10 mouse cellular contexts compared by ENCODE assay signal in the genomic region with DNA sequence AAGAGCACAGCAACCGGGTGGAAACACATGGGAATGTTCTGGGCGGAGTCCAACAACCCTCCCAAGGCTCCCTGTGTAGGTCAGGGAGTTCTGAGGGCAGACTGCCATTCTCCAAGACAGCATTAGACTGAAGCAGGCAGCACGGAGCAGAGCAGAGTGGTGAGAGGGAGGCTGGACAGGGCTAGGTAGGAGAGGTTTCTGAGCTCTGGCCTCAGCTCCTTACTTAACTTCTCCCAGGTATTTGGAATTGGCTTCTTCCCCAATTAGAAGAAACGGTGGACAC.
DNase-seq lines count a peak whose midpoint lies in the region; ATAC-seq lines count a peak whose summit lies in the region.
"Had no signal": no experiment of that assay in that cellular context is flagged by ENCODE, and none has a peak within 500 bp of the region (broad histone marks: within the 10 kb centered on the region; RNA-seq: fewer than 3 reads in every experiment).

No protein-coding gene starts in this region.

- no peaks in the 10 kb centered on the region for H3K9me3 ChIP-seq in forebrain, embryonic 12.5 days
- no peaks in the 10 kb centered on the region for H3K9me3 ChIP-seq in forebrain, embryonic 14.5 days (replicated peaks; ENCODE audit: control insufficient read depth, low read length)
- H3K9me3 ChIP-seq in neural tube, embryonic 14.5 days (ENCODE audit: control insufficient read depth, low read length) = no peaks in the 10 kb centered on the region
- H3K9me3 ChIP-seq in liver, embryonic 12.5 days (replicated peaks) = no peaks in the 10 kb centered on the region
- H3K9me3 ChIP-seq: embryonic facial prominence, embryonic 15.5 days had no signal

- H3K27ac ChIP-seq in forebrain, embryonic 12.5 days = no peak overlapping the region
- no peak overlapping the region for H3K27ac ChIP-seq in forebrain, embryonic 14.5 days (ENCODE audit: low read depth, low read length)
- H3K27ac ChIP-seq in neural tube, embryonic 14.5 days (ENCODE audit: low read depth, low read length) = peak overlapping the region; percentile 28; the same call in 1 of the 2 replicates
- H3K27ac ChIP-seq in liver, embryonic 12.5 days = no peak overlapping the region
- H3K27ac ChIP-seq: embryonic facial prominence, embryonic 15.5 days; liver, embryonic 14.5 days had no signal

- DNase-seq in forebrain, embryonic 14.5 days (ENCODE audit: low spot score) = no peak
- DNase-seq in lung, postnatal 10 days = peak; percentile 30
- DNase-seq in lung, postnatal 36 days = no peak
- peak; percentile 53 to 54 for DNase-seq in adrenal gland, postnatal 36 days
- DNase-seq in layer of hippocampus, postnatal 25 days (ENCODE audit: extremely low spot score in 1 of 2, low spot score in 1 of 2) = no peak

- no peak overlapping the region for H3K9ac ChIP-seq in forebrain, embryonic 12.5 days
- no peak overlapping the region for H3K9ac ChIP-seq in forebrain, embryonic 14.5 days (ENCODE audit: low read length)
- H3K9ac ChIP-seq in neural tube, embryonic 14.5 days (replicated peaks; ENCODE audit: low read depth, low read length) = no peak overlapping the region
- H3K9ac ChIP-seq in liver, embryonic 12.5 days = no peak overlapping the region
- H3K9ac ChIP-seq: embryonic facial prominence, embryonic 15.5 days; liver, embryonic 14.5 days had no signal

- WGBS in forebrain, embryonic 12.5 days = 53% methylated on average over 4 of the region's 4 CpGs
- 50% methylated on average over 4 of the region's 4 CpGs for WGBS in forebrain, embryonic 14.5 days
- WGBS in neural tube, embryonic 14.5 days = 32% methylated on average over 4 of the region's 4 CpGs
- 43% methylated on average over 4 of the region's 4 CpGs for WGBS in liver, embryonic 12.5 days (ENCODE audit: insufficient replicate concordance)

- ATAC-seq in forebrain, embryonic 12.5 days (ENCODE audit: low FRiP score) = 0 out of 2 replicates have a peak, but pooled peaks have one; percentile 36
- no peak for ATAC-seq in forebrain, embryonic 14.5 days
- peak; percentile 54; the same call in 1 of the 2 replicates for ATAC-seq in neural tube, embryonic 14.5 days (ENCODE audit: low read depth)
- ATAC-seq in liver, embryonic 12.5 days = no peak

- peaks cover 42% of the 10 kb centered on the region for H3K27me3 ChIP-seq in forebrain, embryonic 12.5 days
- H3K27me3 ChIP-seq in forebrain, embryonic 14.5 days (replicated peaks; ENCODE audit: control insufficient read depth, insufficient read depth, low read length) = 0 out of 2 replicates have a peak, but pooled peaks cover 5% of the 10 kb centered on the region
- no peaks in the 10 kb centered on the region for H3K27me3 ChIP-seq in neural tube, embryonic 14.5 days (ENCODE audit: control insufficient read depth, insufficient read depth, low read length)
- no peaks in the 10 kb centered on the region for H3K27me3 ChIP-seq in liver, embryonic 12.5 days (replicated peaks)
- H3K27me3 ChIP-seq: embryonic facial prominence, embryonic 15.5 days had no signal

- H3K36me3 ChIP-seq in forebrain, embryonic 12.5 days (replicated peaks) = no peaks in the 10 kb centered on the region
- no peaks in the 10 kb centered on the region for H3K36me3 ChIP-seq in forebrain, embryonic 14.5 days (ENCODE audit: control insufficient read depth, insufficient read depth, low read length)
- no peaks in the 10 kb centered on the region for H3K36me3 ChIP-seq in neural tube, embryonic 14.5 days (ENCODE audit: control insufficient read depth, insufficient read depth, low read length)
- no peaks in the 10 kb centered on the region for H3K36me3 ChIP-seq in liver, embryonic 12.5 days
- H3K36me3 ChIP-seq: embryonic facial prominence, embryonic 15.5 days had no signal

- no peak overlapping the region for H3K4me3 ChIP-seq in forebrain, embryonic 12.5 days (replicated peaks)
- H3K4me3 ChIP-seq in forebrain, embryonic 14.5 days (ENCODE audit: low read depth, low read length) = no peak overlapping the region
- H3K4me3 ChIP-seq in neural tube, embryonic 14.5 days (ENCODE audit: low read depth, low read length) = no peak overlapping the region
- no peak overlapping the region for H3K4me3 ChIP-seq in liver, embryonic 12.5 days

- peaks cover 19% of the 10 kb centered on the region for H3K4me1 ChIP-seq in forebrain, embryonic 12.5 days
- peaks cover 4% of the 10 kb centered on the region; the same call in 1 of the 2 replicates for H3K4me1 ChIP-seq in forebrain, embryonic 14.5 days (ENCODE audit: control insufficient read depth, insufficient read depth, low read length)
- peaks cover 14% of the 10 kb centered on the region; the same call in 1 of the 2 replicates for H3K4me1 ChIP-seq in neural tube, embryonic 14.5 days (ENCODE audit: control insufficient read depth, insufficient read depth, low read length)
- H3K4me1 ChIP-seq in liver, embryonic 12.5 days = no peaks in the 10 kb centered on the region

- no peak overlapping the region for H3K4me2 ChIP-seq in forebrain, embryonic 12.5 days
- no peak overlapping the region for H3K4me2 ChIP-seq in forebrain, embryonic 14.5 days (ENCODE audit: low read length)
- H3K4me2 ChIP-seq in neural tube, embryonic 14.5 days (ENCODE audit: low read depth, low read length) = no peak overlapping the region
- no peak overlapping the region for H3K4me2 ChIP-seq in liver, embryonic 12.5 days

Comparison
In these comparisons a context has a peak if more than half of its experiments do, and no peak if none do; other contexts are left out.
1. ATAC-seq: peak in forebrain, embryonic 12.5 days (single experiment) and neural tube, embryonic 14.5 days (single experiment); none in forebrain, embryonic 14.5 days (single experiment) and liver, embryonic 12.5 days (single experiment).
2. DNase-seq: peak in lung, postnatal 10 days (single experiment) and adrenal gland, postnatal 36 days (2 of 2); none in forebrain, embryonic 14.5 days (single experiment), lung, postnatal 36 days (single experiment) and layer of hippocampus, postnatal 25 days (0 of 2).